Mouse (Mus musculus): Measurements from ENCODE around the gene Lhfp. TPM values are rescaled to one million over a fixed set of nuclear protein-coding genes. Genes with fewer than 3 reads are reported as not detected.

Gene Lhfp
- total RNA-seq, 2 experiments from 2014 or later, result not detected

- no peak for ATAC-seq (replicated peaks; ENCODE audit: poor library complexity, severe bottlenecking)
Measured at GRCm38 (mm10) chr3:53301866-53302265, 260.5 kb downstream of the Lhfp start.

DNA sequence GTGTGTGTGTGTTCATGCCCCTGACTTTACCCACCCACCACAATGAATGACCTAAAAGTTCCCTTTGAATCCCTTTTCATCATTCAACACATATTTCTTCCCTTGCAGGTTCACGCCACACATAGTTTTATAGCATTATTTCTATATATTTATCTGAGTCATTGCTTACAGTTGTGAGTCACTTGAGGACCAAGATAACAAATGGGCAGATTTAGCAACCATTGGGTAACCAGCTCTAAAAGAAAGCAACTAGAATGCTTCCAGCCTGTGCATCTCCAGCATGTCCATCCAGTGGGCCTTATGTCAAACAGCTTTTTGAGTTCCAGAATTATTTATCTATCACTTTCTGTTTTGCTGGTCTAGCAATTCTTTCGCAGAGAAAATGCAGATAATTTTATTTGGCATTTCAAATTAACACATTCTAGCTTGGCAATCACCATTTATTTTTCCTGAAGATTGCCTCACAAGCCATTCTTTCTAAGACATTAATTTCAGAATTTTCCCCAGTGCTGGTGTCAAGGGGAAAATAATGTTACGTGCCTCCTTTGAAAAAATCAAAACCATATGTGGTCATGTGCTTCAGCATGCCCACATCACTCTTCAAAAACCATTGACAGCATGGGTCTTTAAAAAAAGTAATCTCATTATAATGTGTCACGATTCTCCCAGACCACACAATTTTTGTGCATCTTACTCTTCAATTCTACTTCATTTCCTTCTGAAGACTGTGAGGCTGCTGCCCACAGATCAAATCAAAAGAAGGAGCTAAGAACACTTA, 263.0 kb downstream of the Lhfp start:
- no peak for ATAC-seq (replicated peaks; ENCODE audit: poor library complexity, severe bottlenecking)

GRCm38 (mm10) chr3:53305860-53306259, 264.5 kb downstream of the Lhfp start:
- no peak for ATAC-seq (replicated peaks; ENCODE audit: poor library complexity, severe bottlenecking)

DNA sequence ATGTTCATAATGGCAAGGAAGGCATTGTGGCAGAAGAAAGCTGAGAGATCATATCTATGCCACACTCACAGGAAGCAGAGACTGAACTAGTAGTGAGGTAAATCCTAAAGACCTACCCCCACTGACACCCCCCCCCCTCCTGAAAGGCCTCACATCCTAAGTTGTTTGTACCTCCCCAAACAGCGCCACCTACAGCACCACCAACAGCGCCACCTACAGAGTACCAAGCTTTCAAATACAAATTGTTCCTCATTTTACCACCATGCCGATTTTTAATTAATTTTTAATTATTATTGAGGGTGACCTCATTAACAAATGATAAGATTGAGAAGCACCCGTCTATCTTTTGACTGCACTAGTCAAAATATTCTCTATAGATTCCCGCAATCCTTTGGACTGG, 267.3 kb downstream of the Lhfp start:
- ATAC-seq (replicated peaks; ENCODE audit: poor library complexity, severe bottlenecking), result no peak

- no peak for ATAC-seq (replicated peaks; ENCODE audit: poor library complexity, severe bottlenecking)
Measured at GRCm38 (mm10) chr3:53310093-53310492, 268.8 kb downstream of the Lhfp start.

- ATAC-seq (replicated peaks; ENCODE audit: poor library complexity, severe bottlenecking), result no peak
Measured at GRCm38 (mm10) chr3:53310615-53311014, 269.3 kb downstream of the Lhfp start.

Other genes starting within 250 kb of the Lhfp start
- gene Cog6, start 24.3 kb upstream of the Lhfp start, total RNA-seq (2014; fragmentation: Nextera tagmentation), result 17.6 and 20.6 TPM in 2 replicates
- gene Cog6, start 24.3 kb upstream of the Lhfp start, total RNA-seq (2017), result 20.0 and 27.8 TPM in 2 replicates